Mouse (Mus musculus) heart, adult 2 months (tissue): ENCODE results near the gene Cd53.

Experiments
- CTCF ChIP-seq: fragments of 200-600 bp; IDR thresholded peaks from 2 replicates; pipeline ENCODE4 v1.8.1; 2022; ENCODE audit warnings: antibody characterized with exemption, mild to moderate bottlenecking, moderate library complexity
- EP300 ChIP-seq: fragments of 200-500 bp; IDR thresholded peaks from 2 replicates; pipeline ENCODE4 v1.6.1; 2011; ENCODE audit warnings: low read depth, low read length, control low read depth; ENCODE audit not compliant: insufficient read depth
- POLR2A ChIP-seq: fragments of 200-500 bp; IDR thresholded peaks from 2 replicates; pipeline ENCODE4 v1.6.1; 2011; ENCODE audit warnings: mild to moderate bottlenecking, low read depth, low read length, control low read depth; ENCODE audit not compliant: insufficient read depth

- TF ChIP-seq POLR2A (no peak), EP300 (no peak), CTCF (no peak)
Measured at GRCm38 (mm10) chr3:106788440-106788887, 1.5 kb downstream of the Cd53 start.
